Mouse (Mus musculus): ENCODE data around the gene Astn2. TPM values are rescaled to one million over a fixed set of nuclear protein-coding genes. Genes with fewer than 3 reads are reported as not detected.

Gene Astn2
- polyA plus RNA-seq, 2 experiments from 2014 or later = not detected

- no peak for ATAC-seq
Observed at GRCm38 (mm10) chr4:65667030-65667610, 737.3 kb downstream of the Astn2 start.

DNA sequence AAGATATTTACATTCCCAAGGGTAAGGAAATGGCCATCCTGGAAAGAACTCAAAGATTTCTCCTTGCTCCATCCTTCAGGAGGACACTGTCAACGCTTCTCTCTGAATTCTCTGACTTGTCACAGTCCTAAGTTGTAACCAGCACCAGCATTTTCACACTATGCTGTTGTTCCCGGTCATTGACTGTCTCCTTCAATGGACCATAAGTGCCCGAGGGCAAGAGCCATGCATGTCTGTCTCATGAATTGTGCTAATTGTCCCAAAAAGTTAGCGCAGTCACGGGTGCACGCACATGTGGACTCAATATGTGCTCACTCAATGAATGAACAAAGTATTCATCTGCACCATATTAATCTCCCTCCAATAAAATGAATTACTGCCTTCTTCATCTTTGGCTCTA lies 741.2 kb downstream of the Astn2 start:
- ATAC-seq = no peak

GRCm38 (mm10) chr4:65654723-65655122 lies 749.7 kb downstream of the Astn2 start:
- no peak for ATAC-seq

DNA sequence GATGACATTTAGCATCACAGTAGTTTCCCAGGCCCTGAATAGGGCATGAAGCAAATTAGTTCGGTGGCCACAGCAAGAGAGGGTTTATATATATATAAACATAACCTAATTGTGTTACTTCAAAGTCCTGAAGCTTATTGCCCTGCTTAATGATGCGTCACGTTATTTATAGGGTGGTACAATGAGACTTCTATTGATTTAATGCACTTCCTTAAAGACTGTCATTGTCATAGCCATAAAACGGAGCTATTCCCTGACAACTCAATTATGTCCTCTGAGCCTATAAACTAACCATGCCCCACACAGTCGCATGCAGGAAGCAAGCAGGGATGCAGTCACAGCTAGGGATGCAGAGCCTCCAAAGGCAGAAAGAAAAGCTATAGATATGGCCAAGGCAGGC lies 761.8 kb downstream of the Astn2 start:
- no peak for ATAC-seq

DNA sequence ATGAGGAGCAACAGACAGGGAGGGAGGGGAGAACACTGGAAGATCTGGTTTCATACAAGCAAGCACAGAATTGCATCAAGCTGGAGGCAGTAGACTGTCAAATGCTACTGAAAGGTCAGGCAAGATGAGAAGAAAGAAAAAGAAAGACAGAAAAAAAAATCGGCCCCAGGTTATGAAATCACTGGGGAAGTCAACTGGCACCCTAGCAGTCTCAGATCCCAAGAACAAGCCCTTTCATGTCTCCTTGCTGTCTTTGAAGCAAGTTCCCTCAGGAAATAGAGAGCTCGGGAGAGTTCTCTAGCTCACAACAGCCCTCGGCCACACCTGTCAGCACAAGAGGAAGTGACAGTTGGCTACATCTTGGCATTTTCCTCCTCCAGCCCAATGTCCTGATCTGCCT lies 766.2 kb downstream of the Astn2 start:
- ATAC-seq = no peak

- ATAC-seq = no peak
Observed at GRCm38 (mm10) chr4:65620125-65620524, 784.3 kb downstream of the Astn2 start.

DNA sequence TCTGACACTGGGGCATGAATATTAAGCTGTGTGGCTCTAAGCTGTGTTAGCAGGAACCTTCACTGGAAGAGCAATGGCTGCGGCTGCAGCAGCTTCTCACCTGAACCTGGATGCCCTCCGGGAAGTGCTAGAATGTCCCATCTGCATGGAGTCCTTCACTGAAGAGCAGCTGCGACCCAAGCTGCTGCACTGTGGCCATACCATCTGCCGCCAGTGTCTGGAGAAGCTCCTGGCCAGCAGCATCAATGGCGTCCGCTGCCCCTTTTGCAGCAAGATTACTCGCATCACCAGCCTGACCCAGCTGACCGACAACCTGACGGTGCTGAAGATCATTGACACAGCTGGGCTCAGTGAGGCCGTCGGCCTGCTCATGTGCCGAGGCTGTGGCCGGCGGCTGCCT lies 791.3 kb downstream of the Astn2 start:
- no peak for ATAC-seq

- ATAC-seq = no peak
Observed at GRCm38 (mm10) chr4:65610896-65611295, 793.5 kb downstream of the Astn2 start.

- no peak for ATAC-seq
Observed at GRCm38 (mm10) chr4:65610329-65610728, 794.1 kb downstream of the Astn2 start.

DNA sequence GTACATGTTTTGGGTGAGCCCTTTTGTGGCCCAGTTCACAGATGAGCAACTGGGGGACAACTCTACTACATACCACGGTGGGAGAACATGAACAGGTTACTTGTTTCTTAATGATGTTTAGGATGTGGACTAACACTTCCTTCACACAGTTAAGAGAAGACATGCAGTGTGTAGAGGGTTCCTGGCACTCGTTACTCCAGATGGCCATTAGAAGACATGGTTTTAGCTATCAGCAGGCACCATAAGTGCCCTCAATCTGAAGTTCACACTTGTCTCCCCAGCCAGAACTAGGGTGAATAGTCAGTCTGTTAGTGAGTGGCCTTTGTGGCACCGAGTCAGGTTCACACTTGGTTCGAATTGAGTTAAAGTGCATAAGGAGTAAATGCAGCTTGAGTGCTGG lies 796.3 kb downstream of the Astn2 start:
- no peak for ATAC-seq

DNA sequence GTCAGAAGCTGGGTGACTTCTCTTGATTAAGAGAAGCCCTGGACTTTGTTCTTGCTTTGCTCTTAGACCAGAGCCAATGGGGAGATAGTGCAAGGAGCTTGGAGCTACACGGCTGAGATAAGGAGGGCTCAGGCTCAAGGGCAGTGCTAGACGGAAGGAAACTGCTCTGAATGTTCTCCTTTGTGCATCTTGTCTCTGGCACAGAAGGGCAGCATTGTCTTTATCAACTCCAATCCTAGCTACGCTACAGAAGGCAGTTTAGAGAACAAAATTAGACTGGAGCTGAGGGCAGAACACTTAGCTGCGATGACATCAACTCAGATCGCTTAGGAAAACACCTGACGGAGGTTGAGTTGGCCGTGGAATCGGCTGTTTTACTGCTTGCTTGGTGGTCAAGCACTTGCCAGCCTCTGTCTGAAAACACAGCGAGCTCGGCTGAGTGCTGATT lies 797.2 kb downstream of the Astn2 start:
- ATAC-seq = no peak

- ATAC-seq = peak; percentile 53
Observed at GRCm38 (mm10) chr4:65605151-65605702, 799.2 kb downstream of the Astn2 start.

DNA sequence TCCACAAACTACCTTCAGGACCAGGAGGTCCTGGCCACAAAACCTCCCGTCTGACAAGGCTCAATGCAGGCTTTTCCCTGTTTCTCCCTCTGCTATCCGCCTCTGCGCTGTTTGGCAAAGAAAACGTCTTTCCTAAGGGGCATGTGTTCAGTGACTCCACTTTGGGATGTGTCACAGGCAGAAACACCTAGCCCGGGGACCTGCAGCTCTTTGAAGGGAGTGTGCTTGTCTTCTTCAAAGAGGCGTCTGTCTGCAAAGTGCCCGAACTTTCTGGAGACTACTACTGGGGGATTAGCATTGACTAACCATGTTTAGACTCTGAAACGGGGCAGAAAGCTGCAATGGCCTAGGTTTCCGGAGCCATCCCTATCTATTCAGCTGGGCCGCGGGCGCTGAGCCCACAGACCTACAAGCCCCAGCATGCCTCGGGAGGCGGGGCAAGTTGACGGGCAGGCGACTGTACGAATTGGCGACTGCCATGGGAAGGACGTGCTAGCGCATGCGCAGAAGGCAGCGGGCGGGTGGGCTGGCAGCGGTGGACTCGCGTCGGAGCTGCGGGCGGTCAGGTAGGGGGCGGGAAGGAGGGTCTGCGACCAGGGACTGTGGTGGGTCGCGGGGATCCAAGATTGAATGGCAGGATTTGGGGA lies 799.8 kb downstream of the Astn2 start, which contains the start of gene Trim32:
Gene Trim32, plus strand, starts transcription at position 483 of the 647 bp plus-strand sequence.
- ATAC-seq = peak; percentile 95

DNA sequence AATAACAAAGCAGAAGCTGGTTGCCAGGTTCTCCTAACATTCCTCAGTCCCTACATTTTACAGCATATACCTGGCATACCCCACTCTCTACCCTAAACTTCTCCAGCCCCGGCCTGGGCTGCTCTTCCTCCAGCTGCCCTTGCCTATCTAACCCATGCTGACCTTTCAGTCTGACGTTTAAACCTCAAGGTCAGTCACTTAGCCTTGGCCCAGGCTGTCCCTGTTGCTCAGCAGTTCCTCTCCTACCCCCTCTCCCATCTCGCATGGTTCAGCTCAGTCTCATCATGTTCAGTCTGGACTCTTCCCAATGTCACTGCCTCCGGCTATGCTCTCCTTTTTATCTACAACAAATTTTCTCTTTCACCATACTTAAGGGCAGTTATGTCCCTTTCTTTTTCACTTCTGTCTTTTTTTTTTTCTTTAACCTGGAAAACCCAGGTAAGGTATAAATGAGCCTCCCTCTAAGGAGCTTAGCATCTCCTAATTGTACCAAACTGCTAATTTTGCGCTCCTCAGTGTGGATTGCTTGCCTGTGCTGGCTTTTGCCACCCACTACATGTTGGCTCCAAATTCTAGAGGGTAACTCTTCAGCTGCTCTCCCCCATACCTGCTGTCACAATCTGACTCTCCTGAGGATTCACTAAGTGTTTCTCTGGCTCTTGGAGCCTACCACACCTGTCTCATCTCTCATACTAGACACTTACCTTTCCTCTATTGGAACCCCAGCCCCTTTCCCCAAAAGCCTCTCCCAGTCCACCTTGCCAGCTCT lies 809.6 kb downstream of the Astn2 start:
- ATAC-seq = no peak

DNA sequence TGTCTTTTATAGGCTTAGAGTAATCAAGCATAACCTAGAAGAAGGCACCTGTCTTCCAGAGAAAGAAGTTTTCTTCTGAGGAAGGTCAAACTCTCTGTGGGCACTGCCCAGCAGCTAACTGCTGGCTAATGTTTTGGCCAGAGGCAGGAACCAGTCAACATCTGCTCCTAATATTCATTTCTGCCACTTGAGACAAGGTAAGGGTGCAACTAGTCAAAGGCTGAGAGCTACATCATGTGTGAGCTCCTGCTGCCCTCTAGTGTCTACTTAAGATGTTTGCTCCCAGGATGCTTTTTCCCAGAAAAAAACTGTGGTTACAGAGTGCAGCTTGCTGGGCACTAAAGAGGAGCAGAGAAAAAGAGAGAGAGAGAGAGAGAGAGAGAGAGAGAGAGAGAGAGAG lies 814.6 kb downstream of the Astn2 start:
- no peak for ATAC-seq

- no peak for ATAC-seq
Observed at GRCm38 (mm10) chr4:65586947-65587346, 817.5 kb downstream of the Astn2 start.

DNA sequence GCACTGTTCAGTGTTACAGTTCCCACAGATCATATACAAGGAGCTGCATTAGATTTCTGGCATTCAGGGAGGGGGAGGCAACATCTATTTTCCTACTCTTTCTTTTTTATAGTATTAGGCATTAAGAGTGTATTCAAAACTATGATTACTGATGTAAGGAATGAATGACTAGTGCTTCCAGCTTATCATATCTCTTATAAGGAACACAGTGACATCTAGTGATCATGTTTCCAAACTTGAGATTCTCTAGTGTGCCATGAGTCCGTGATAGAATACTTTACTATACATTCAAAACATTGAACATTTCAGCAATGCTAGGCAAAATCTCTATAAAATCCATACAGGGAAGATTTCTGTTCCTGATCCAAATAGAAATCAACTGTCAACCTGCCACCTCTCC lies 824.2 kb downstream of the Astn2 start:
- ATAC-seq = no peak

- no peak for ATAC-seq
Observed at GRCm38 (mm10) chr4:65565493-65565892, 838.9 kb downstream of the Astn2 start.

- ATAC-seq = no peak
Observed at GRCm38 (mm10) chr4:65548561-65548960, 855.9 kb downstream of the Astn2 start.

DNA sequence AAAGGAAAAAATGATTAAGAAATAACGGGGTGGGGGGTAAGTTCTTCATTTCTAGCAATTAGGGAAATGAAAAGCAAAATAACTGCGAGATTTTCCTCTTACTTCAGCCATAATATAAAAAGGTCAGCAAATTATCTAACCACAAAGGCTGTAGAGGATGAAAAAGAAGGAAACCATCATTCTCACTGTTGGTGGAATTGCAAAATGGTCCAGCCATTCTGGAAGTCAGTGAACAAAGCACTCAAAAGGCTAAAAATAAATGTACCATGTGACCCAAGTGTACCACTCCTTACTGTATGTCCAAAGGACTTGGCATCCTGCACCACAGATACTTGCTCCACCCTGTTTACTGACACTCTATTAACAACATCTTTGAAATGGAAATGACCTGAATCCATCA lies 858.8 kb downstream of the Astn2 start:
- ATAC-seq = no peak

DNA sequence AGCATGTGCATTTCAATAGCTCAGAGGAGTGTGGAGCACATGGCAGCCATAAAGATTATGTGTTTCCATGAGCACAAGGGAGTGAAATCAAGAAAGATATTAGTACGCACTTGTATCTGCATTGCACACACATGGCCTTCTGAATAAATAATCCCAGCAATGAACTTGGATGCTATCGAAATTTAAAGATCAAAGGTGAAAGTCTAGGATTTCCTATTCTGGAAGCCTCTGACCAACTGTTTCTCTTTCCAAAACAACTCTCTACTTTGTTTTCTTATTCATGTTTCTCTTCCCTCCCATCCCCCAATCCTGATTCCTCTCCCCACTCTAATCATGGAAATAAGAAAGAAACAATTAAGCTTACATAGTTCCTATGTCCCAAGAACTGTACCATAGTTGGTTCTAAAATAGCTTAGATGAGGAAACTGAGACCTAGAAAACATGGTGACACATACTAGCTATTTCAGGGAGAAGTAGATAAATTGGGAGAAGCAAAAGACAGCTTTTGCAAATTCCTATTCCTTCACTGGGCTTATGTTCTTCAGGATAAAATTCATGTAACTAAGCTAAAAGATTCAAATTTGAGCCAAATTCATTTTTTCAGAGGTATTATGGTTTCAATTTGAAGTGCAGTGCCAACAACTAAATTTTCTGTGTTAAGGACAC lies 872.2 kb downstream of the Astn2 start:
- no peak for ATAC-seq

DNA sequence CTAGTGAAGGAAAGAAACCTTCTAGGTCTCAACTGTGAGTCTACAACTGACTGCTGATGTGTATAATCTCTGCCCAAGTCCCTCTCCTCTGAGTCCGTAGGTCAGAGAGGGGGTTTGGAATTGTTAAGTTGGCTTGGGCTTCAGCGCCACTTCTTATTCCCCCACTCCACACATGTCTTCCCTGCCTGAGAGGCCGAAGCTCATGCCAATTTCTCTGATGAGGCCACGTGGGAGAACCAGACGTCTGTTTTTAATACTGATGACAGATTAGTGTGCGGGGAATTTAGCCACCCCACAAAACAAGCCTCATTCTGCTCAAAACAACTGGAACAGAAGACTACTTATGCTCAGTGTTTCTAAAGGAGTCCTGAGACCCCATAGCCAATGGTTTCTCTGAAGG lies 872.8 kb downstream of the Astn2 start:
- ATAC-seq = no peak

GRCm38 (mm10) chr4:65530901-65531300 lies 873.5 kb downstream of the Astn2 start:
- ATAC-seq = no peak

Measured in CD4-positive, CD25-positive, alpha-beta regulatory T cell, adult 4 months (primary cell).